Mouse (Mus musculus) CD4-positive naive resting alpha-beta T cell, adult 76 days (primary cell): ENCODE results near the gene Nsg1. TPM values are rescaled to one million over a fixed set of nuclear protein-coding genes. Genes with fewer than 3 reads are reported as not detected.

Experiments
- total RNA-seq: library from RNA; stranded (reverse); gene quantifications from one replicate; pipeline ENCODE4 v1.2.4, GENCODE M21; 2023

Gene Nsg1
- 2.3 TPM for total RNA-seq

GRCm38 (mm10) chr5:38159634-38160413, at the start of gene Nsg1:
Gene Nsg1, minus strand, starts transcription at chr5:38159907.

Other genes with a start within 250 kb of the Nsg1 start
- gene Stx18, start 121.2 kb downstream of the Nsg1 start, total RNA-seq = 24.7 TPM
- 22.4 TPM for gene Zbtb49, start 60.5 kb upstream of the Nsg1 start, total RNA-seq
- 34.8 TPM for gene Lyar, start 60.6 kb upstream of the Nsg1 start, total RNA-seq
- 108 TPM for gene Tmem128, start 100.3 kb upstream of the Nsg1 start, total RNA-seq
- not detected for gene Otop1, start 116.1 kb upstream of the Nsg1 start, total RNA-seq
- not detected for gene Drd5, start 159.5 kb upstream of the Nsg1 start, total RNA-seq